Mouse (Mus musculus) spleen, adult 2 months (tissue): ENCODE data around the gene Lmtk3.

Experiments used
- CTCF ChIP-seq: fragments of 200-500 bp; IDR thresholded peaks from 2 replicates; pipeline ENCODE4 v1.5.1; 2011; ENCODE audit warnings: mild to moderate bottlenecking, inconsistent platforms; ENCODE audit not compliant: insufficient read depth, insufficient read length, insufficient replicate concordance; ENCODE audit errors: extremely low read depth
- POLR2A ChIP-seq: fragments of 200-500 bp; IDR thresholded peaks from 2 replicates; pipeline ENCODE4 v1.6.1; 2011; ENCODE audit warnings: low read depth, low read length, inconsistent platforms

DNA sequence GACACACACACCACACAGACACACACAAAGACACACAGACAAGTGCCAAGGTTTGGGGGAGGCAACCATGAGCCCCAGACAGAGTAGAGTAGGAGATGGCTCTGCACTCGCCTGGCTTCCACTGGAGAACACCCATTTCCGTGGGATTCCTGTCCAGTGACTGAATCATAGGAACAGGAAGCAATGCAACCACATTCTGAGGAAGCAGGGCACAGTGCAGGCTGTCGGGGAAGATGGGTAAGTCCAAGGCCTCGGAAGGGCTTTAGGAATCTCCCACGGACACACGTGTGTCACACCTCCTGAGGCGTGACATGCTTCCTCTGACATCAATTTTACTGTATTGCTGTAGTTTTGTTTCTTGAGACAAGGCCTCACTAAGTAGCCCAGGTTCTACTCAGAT, 35.4 kb upstream of the Lmtk3 start:
- TF ChIP-seq POLR2A (no peak), CTCF (no peak)
